Mouse (Mus musculus): ENCODE measurements around the gene Cfap58. TPM values are rescaled to one million over a fixed set of nuclear protein-coding genes. Genes with fewer than 3 reads are reported as not detected.
A peak's percentile ranks its signal among the peaks of the same experiment; 100 is the strongest.

Cfap58 gene
- polyA plus RNA-seq, 1 experiment from 2014 or later: 0.08 TPM

DNA sequence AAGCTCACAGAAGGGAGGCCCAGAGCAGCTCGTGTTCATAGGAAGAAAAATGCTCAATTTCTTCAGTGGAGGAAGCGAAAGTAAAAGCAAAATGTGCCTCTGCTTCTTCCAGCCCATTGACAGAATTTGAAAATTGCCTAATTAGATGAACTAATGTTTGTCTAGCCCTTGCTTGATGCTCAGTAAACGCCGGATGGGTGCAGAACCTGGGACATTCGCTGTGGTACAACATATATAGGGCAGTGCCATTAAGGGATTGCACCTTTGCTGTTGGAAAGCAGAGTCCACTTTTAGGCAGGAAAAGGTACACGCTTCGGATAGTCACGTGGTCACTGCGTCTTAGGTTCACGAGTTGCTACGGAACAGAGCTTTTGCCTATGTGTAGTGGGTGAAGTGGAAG lies 985 bp upstream of the Cfap58 start:
- Histone ChIP-seq H3K4me1 (peaks cover 11% of the 10 kb centered on the region), H3K36me3 (no peaks in the 10 kb centered on the region), H3K9me3 (no peaks in the 10 kb centered on the region), H3K27ac (replicated peaks) (no peak overlapping the region), H3K4me2 (no peak overlapping the region), H3K27me3 (replicated peaks) (peaks cover 38% of the 10 kb centered on the region), H3K4me3 (no peak overlapping the region), H3K9ac (no peak overlapping the region)
- 86% methylated on average over 11 of the region's 11 CpGs for WGBS
- ATAC-seq (ENCODE audit: extremely low read depth, insufficient number of reproducible peaks, low FRiP score, low TSS enrichment): no peak

DNA sequence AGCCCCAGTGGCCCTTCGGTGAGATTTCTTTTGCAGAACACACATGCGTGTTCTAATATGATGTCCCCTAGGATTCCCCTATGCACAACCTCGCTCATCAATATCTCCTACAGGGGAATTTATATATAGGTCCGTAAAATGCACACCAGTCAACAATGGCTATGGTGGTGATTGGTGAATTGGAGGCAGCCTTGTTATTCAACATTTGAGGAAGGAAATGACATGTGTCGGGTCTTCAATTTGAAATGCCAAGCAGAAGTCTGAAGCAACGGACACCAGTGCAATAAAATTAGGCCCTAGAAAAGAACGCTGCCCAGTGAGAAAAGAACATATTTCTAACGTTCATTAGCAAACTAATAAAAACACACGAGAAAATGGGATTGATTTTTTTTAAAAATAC lies 537 bp upstream of the Cfap58 start:
- no peak for ATAC-seq (ENCODE audit: extremely low read depth, insufficient number of reproducible peaks, low FRiP score, low TSS enrichment)
- no peak overlapping the region for H3K9ac ChIP-seq
- peaks cover 11% of the 10 kb centered on the region for H3K4me1 ChIP-seq
- H3K27me3 ChIP-seq (replicated peaks): peaks cover 38% of the 10 kb centered on the region
- H3K9me3 ChIP-seq: no peaks in the 10 kb centered on the region
- no peaks in the 10 kb centered on the region for H3K36me3 ChIP-seq
- peak overlapping the region; percentile 50 for H3K4me3 ChIP-seq
- WGBS: 64% methylated on average over 9 of the region's 9 CpGs
- H3K27ac ChIP-seq (replicated peaks): no peak overlapping the region
- H3K4me2 ChIP-seq: peak overlapping the region; percentile 76

DNA sequence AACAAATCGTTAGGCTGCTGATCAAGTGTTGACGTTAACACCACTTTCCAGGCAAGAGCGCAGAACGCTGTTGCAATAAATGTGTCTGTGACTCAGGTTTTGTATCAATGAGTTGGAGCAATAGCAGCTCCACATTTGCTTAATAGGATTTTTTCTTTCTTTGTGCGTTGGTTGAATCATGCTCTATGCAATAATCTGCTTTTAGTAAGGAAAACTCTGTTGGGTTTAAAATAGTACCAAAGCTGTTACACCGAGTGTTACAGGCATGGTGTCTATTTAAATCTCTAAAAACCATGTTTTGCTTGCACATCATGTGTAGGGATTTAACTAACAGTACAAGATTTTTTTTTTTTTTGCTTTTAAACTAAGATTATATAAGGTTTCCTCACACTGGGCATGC lies 1.9 kb downstream of the Cfap58 start:
- Histone ChIP-seq H3K9ac (no peak overlapping the region), H3K4me2 (no peak overlapping the region), H3K4me3 (no peak overlapping the region), H3K9me3 (no peaks in the 10 kb centered on the region), H3K36me3 (no peaks in the 10 kb centered on the region), H3K27ac (replicated peaks) (no peak overlapping the region), H3K4me1 (peaks cover 11% of the 10 kb centered on the region), H3K27me3 (replicated peaks) (peaks cover 38% of the 10 kb centered on the region)
- WGBS: 76% methylated on average over 6 of the region's 6 CpGs
- ATAC-seq (ENCODE audit: extremely low read depth, insufficient number of reproducible peaks, low FRiP score, low TSS enrichment): no peak

DNA sequence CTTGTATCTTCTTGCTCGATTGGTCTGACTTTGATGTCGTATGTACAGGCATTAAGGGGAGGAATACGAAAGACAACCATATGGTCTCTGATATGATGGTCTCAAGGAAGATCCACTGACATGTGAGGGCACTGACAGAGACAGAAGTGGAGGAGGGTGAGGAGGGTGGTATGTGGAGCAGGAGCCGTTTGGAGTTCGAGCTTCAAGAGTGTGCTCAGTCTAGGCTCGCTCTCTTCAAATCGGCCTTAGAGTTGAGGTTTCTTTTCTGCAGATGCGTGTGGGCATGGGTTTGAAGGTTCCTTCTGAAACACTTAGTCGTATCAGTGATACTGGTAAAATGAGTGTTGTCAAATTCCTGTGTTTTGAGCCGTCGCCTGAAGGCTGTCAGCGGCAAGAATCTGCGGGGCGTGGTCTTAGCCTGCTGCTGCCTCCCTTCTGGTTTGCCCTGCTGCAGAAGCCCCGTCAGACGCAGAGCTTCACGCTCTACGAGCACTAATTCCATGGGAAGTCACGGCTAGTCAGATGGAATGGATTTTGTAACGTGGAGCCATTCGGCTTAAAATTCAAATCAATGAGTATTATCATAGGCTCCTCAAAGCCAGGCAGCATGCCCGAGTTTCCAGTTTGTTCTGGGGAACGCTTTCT lies 9.5 kb downstream of the Cfap58 start:
- peak overlapping the region; percentile 23 for H3K4me3 ChIP-seq
- peak overlapping the region; percentile 62 for H3K4me2 ChIP-seq
- H3K4me1 ChIP-seq: peaks cover 4% of the 10 kb centered on the region; the same call in 1 of the 2 replicates
- WGBS: 42% methylated on average over 23 of the region's 23 CpGs
- H3K27me3 ChIP-seq (replicated peaks): 0 out of 2 replicates have a peak, but pooled peaks cover 3% of the 10 kb centered on the region
- H3K9me3 ChIP-seq: no peaks in the 10 kb centered on the region
- no peaks in the 10 kb centered on the region for H3K36me3 ChIP-seq
- no peak overlapping the region for H3K27ac ChIP-seq (replicated peaks)
- 0 out of 2 replicates have a peak overlapping the region, but pooled peaks have one; percentile 28 for H3K9ac ChIP-seq
- no peak for ATAC-seq (ENCODE audit: extremely low read depth, insufficient number of reproducible peaks, low FRiP score, low TSS enrichment)

DNA sequence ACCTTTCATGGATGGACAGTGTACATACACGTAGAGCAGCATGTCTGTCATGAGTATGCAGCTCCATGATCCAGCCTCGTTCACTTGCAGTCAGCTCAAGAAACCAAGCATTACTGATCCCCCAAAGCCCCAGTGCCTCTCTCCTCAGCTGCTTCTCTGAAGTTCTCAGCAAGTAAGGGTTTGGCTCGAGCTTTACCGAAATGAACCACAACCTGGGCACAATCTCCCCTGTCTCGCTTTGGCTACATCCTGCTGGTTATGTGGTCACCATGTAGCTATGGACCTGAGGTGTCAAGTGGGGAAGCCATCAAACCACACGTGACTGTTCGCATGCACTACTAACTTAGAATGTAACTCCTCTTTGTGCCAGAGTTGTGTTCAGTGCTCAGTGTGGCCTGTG lies 13.5 kb downstream of the Cfap58 start:
- no peak overlapping the region for H3K4me2 ChIP-seq
- H3K36me3 ChIP-seq: no peaks in the 10 kb centered on the region
- H3K4me1 ChIP-seq: peaks cover 4% of the 10 kb centered on the region; the same call in 1 of the 2 replicates
- no peak overlapping the region for H3K9ac ChIP-seq
- no peak for ATAC-seq (ENCODE audit: extremely low read depth, insufficient number of reproducible peaks, low FRiP score, low TSS enrichment)
- 75% methylated on average over 7 of the region's 7 CpGs for WGBS
- no peak overlapping the region for H3K4me3 ChIP-seq
- no peaks in the 10 kb centered on the region for H3K9me3 ChIP-seq
- peaks cover 5% of the 10 kb centered on the region; the same call in 1 of the 2 replicates for H3K27me3 ChIP-seq (replicated peaks)
- H3K27ac ChIP-seq (replicated peaks): no peak overlapping the region

DNA sequence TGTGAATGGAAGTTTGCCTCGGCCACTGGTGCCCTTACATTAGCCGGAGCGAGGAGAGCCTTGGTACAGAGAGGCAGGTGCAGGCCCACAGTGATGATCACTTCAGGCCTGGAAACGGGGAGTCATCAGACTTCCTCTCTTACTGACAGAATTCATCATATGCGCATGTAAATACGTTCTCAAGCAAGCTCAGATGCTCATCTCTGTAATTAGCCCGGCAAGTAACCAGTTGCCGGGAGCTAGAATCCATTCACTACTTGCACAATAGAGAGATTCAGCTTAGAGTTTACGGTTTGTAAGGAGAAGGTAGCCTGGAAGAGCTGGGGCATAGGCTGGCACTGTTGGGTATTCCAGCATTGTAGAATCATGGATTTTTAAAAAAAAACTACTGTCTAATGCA lies 15.7 kb downstream of the Cfap58 start:
- ATAC-seq (ENCODE audit: extremely low read depth, insufficient number of reproducible peaks, low FRiP score, low TSS enrichment): no peak
- 79% methylated on average over 9 of the region's 9 CpGs for WGBS
- H3K27ac ChIP-seq (replicated peaks): no peak overlapping the region

DNA sequence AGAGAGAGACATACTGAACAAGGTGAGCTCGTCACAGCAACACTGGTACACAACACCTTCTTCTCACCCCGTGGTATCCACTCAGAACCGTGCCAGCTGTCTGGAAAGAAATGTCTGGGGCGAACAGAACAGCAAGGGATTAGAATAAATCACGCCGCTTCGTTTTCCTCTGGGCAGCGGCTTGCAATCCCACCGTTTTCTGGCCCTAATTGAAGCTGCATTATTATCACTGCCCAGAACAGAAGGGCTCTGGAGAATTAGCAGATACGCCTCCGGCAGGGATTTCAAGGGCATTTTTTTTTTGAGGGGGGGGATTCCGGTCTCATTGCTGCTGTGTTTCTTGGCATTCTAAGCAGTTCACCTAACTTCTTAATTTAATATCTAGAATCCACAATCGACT lies 20.7 kb downstream of the Cfap58 start:
- no peak overlapping the region for H3K4me3 ChIP-seq
- WGBS: 64% methylated on average over 13 of the region's 13 CpGs
- H3K9me3 ChIP-seq: no peaks in the 10 kb centered on the region
- no peaks in the 10 kb centered on the region for H3K4me1 ChIP-seq
- no peak overlapping the region for H3K9ac ChIP-seq
- no peak for ATAC-seq (ENCODE audit: extremely low read depth, insufficient number of reproducible peaks, low FRiP score, low TSS enrichment)
- H3K27me3 ChIP-seq (replicated peaks): peaks cover 5% of the 10 kb centered on the region; the same call in 1 of the 2 replicates
- H3K4me2 ChIP-seq: no peak overlapping the region
- no peaks in the 10 kb centered on the region for H3K36me3 ChIP-seq
- no peak overlapping the region for H3K27ac ChIP-seq (replicated peaks)

More for the DNA sequence above, 15.7 kb downstream of the Cfap58 start:
- Histone ChIP-seq H3K9ac (no peak overlapping the region), H3K4me1 (no peaks in the 10 kb centered on the region), H3K9me3 (no peaks in the 10 kb centered on the region), H3K36me3 (no peaks in the 10 kb centered on the region), H3K4me2 (no peak overlapping the region), H3K27me3 (replicated peaks) (peaks cover 5% of the 10 kb centered on the region; the same call in 1 of the 2 replicates), H3K4me3 (no peak overlapping the region)

DNA sequence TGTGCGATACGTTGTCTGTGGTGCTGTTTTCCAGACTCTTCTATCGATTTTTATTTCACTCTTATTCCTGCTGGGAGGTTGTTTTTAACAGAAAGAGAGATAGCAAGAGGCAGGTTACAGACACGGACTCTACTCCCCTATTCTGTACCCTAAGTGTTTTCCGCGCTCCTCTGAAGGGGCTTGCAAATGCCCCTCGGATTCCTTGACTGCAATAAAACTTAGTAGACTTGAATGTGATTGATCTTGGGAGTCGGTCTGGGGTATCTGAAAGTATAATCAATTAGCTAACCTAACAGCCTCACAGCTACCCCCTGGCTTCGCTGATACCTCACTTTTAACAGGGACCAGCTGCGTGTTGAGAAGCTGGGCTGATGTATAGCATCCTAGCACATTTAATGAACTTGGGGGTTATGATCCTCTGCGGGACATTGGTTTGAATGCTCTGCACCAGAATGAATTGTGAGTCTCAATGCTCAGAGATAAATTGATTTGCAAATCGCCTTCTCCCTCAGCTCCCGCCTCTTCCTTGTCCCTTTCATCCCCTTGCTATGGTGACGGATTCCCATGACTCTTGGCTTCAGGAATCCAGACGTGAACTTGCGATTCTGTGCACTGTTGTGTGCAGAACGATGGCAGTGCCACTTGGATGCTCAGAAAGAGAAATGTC lies 31.7 kb downstream of the Cfap58 start:
- Histone ChIP-seq H3K27ac (replicated peaks) (no peak overlapping the region), H3K4me2 (no peak overlapping the region), H3K4me1 (no peaks in the 10 kb centered on the region), H3K36me3 (no peaks in the 10 kb centered on the region), H3K4me3 (no peak overlapping the region), H3K9me3 (peaks cover 10% of the 10 kb centered on the region; the same call in 1 of the 2 replicates), H3K27me3 (replicated peaks) (peaks cover 6% of the 10 kb centered on the region; the same call in 1 of the 2 replicates), H3K9ac (no peak overlapping the region)
- ATAC-seq (ENCODE audit: extremely low read depth, insufficient number of reproducible peaks, low FRiP score, low TSS enrichment): no peak
- WGBS: 64% methylated on average over 17 of the region's 17 CpGs

DNA sequence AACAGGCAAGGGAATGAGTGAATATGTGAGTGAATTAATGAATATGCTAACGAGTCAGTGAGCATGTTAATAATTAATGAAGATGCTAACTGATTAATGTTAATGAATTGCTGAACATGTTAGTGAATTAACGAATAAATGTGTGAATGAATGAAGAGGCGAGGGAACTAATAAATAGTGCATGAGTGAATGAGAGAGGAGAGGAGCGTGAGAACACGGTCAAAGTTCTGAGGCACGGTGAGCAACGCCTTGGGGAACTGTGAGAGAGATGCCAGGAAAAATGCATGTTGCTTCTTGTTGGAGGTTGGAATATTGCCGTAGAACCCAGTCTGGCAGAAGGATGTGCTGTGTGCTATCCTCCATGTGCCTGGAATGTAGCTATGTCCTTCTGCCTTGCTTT lies 33.6 kb downstream of the Cfap58 start:
- Histone ChIP-seq H3K9ac (no peak overlapping the region), H3K9me3 (no peaks in the 10 kb centered on the region), H3K4me1 (no peaks in the 10 kb centered on the region), H3K4me3 (no peak overlapping the region), H3K4me2 (no peak overlapping the region), H3K27ac (replicated peaks) (no peak overlapping the region), H3K36me3 (no peaks in the 10 kb centered on the region), H3K27me3 (replicated peaks) (peaks cover 10% of the 10 kb centered on the region; the same call in 1 of the 2 replicates)
- ATAC-seq (ENCODE audit: extremely low read depth, insufficient number of reproducible peaks, low FRiP score, low TSS enrichment): no peak
- WGBS: 83% methylated on average over 8 of the region's 8 CpGs

DNA sequence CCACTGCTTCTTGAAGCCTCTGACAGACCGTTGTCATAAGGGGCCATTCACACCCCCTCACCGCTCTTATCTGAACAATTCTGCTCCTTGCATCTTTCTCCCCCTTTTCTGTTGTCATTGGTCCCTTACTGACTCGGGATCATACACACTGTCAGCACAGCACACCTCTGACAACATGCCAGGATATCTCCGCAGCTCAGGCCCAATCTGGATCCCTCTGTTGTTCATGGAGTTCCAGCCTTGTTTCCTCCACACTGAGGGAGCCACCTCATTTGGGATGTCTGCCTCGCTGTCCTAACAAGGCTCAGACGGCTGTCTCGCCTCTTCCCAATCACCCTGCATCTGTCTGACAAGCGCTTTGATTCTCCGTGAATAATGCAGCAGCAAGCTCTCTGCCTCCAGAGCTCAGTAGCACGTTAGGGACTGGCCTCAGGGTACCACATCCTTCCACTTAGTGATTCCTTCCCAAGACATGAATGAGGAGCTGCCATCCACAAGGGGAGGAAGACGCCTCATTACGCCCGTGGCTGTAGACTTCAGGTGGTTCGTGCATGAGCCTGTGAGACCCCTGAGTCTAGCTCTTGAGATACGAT lies 40.7 kb downstream of the Cfap58 start:
- Histone ChIP-seq H3K9ac (no peak overlapping the region), H3K27me3 (replicated peaks) (peaks cover 8% of the 10 kb centered on the region), H3K4me1 (no peaks in the 10 kb centered on the region), H3K27ac (replicated peaks) (no peak overlapping the region), H3K36me3 (no peaks in the 10 kb centered on the region), H3K4me2 (no peak overlapping the region), H3K9me3 (no peaks in the 10 kb centered on the region), H3K4me3 (no peak overlapping the region)
- no peak for ATAC-seq (ENCODE audit: extremely low read depth, insufficient number of reproducible peaks, low FRiP score, low TSS enrichment)
- 60% methylated on average over 15 of the region's 15 CpGs for WGBS

DNA sequence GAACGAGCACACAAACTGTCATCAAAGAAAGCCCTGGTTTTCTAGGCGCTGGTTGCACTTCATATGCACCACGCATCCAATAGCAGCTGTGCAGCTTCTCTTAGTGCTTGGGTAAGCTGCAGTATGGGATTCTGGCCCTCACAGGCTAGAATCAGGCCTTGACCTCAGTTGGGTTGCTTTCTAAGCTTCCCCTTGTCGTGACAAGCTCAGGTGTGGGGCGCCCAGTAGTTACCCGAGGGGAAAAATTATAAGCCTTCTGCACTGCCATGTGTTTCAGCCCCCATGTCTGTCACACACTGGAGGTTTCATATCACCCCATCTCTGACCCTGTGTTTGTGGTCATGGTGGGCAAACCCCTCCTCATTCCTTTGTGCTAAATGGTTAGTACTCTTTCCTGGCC lies 42.0 kb downstream of the Cfap58 start:
- no peaks in the 10 kb centered on the region for H3K9me3 ChIP-seq
- H3K27me3 ChIP-seq (replicated peaks): peaks cover 8% of the 10 kb centered on the region
- no peaks in the 10 kb centered on the region for H3K36me3 ChIP-seq
- no peak overlapping the region for H3K9ac ChIP-seq
- no peak overlapping the region for H3K4me3 ChIP-seq
- 75% methylated on average over 6 of the region's 6 CpGs for WGBS
- H3K27ac ChIP-seq (replicated peaks): no peak overlapping the region
- peaks cover 6% of the 10 kb centered on the region; the same call in 1 of the 2 replicates for H3K4me1 ChIP-seq
- no peak for ATAC-seq (ENCODE audit: extremely low read depth, insufficient number of reproducible peaks, low FRiP score, low TSS enrichment)
- no peak overlapping the region for H3K4me2 ChIP-seq
